Mouse (Mus musculus): ENCODE results near the gene Selplg. TPM values are rescaled to one million over a fixed set of nuclear protein-coding genes. Genes with fewer than 3 reads are reported as not detected.

Gene Selplg
- total and polyA plus RNA-seq, 3 experiments = 8.5 to 18.7 (median 13.9) TPM

GRCm38 (mm10) chr5:113826619-113827018, 5.8 kb downstream of the Selplg start:
- DNase-seq (ENCODE audit: low spot score) (no peak), ATAC-seq (ENCODE audit: extremely low read depth, insufficient number of reproducible peaks, low FRiP score, poor library complexity, severe bottlenecking) (no peak)
- Histone ChIP-seq H3K27me3 (ENCODE audit: insufficient read depth, low read length) (no peaks in the 10 kb centered on the region), H3K4me3 (ENCODE audit: low read depth, low read length) (no peak overlapping the region), H3K9me3 (replicated peaks) (no peaks in the 10 kb centered on the region), H3K36me3 (replicated peaks) (peaks cover 33% of the 10 kb centered on the region), H3K4me1 (ENCODE audit: insufficient read depth, low read depth, low read length) (peaks cover 44% of the 10 kb centered on the region)
- TF ChIP-seq GATA1 (IDR thresholded peaks at IDR 0.05; ENCODE audit: borderline replicate concordance, low read length) = no peak
- no peak for TF ChIP-seq CTCF (IDR thresholded peaks at IDR 0.05; ENCODE audit: low read depth, low read length)
- TF ChIP-seq POLR2AphosphoS5 (IDR thresholded peaks at IDR 0.05; ENCODE audit: insufficient replicate concordance, low read depth, low read length) = no peak
- no peak for TF ChIP-seq GATA2 (IDR thresholded peaks at IDR 0.05; ENCODE audit: borderline replicate concordance, low read depth, low read length)
- TF ChIP-seq TAL1 (conservative IDR thresholded peaks at IDR 0.05; ENCODE audit: low read depth, low read length) = no peak

GRCm38 (mm10) chr5:113825558-113825957, 6.9 kb downstream of the Selplg start:
- Histone ChIP-seq H3K9me3 (replicated peaks) (no peaks in the 10 kb centered on the region), H3K4me3 (ENCODE audit: low read depth, low read length) (no peak overlapping the region), H3K27me3 (ENCODE audit: insufficient read depth, low read length) (no peaks in the 10 kb centered on the region), H3K36me3 (replicated peaks) (peaks cover 33% of the 10 kb centered on the region), H3K4me1 (ENCODE audit: insufficient read depth, low read depth, low read length) (peaks cover 34% of the 10 kb centered on the region)
- no peak for DNase-seq (ENCODE audit: low spot score)
- TF ChIP-seq CTCF (IDR thresholded peaks at IDR 0.05; ENCODE audit: low read depth, low read length) = no peak
- no peak for TF ChIP-seq GATA2 (IDR thresholded peaks at IDR 0.05; ENCODE audit: borderline replicate concordance, low read depth, low read length)
- TF ChIP-seq TAL1 (conservative IDR thresholded peaks at IDR 0.05; ENCODE audit: low read depth, low read length) = no peak
- TF ChIP-seq GATA1 (IDR thresholded peaks at IDR 0.05; ENCODE audit: borderline replicate concordance, low read length) = no peak
- ATAC-seq (ENCODE audit: extremely low read depth, insufficient number of reproducible peaks, low FRiP score, poor library complexity, severe bottlenecking) = no peak

GRCm38 (mm10) chr5:113824228-113824627, 8.2 kb downstream of the Selplg start:
- Histone ChIP-seq H3K9me3 (replicated peaks) (no peaks in the 10 kb centered on the region), H3K4me1 (ENCODE audit: insufficient read depth, low read depth, low read length) (peaks cover 25% of the 10 kb centered on the region), H3K36me3 (replicated peaks) (peaks cover 41% of the 10 kb centered on the region), H3K27me3 (ENCODE audit: insufficient read depth, low read length) (no peaks in the 10 kb centered on the region), H3K4me3 (ENCODE audit: low read depth, low read length) (no peak overlapping the region)
- DNase-seq (ENCODE audit: low spot score) = no peak
- ATAC-seq (ENCODE audit: extremely low read depth, insufficient number of reproducible peaks, low FRiP score, poor library complexity, severe bottlenecking) = no peak
- no peak for TF ChIP-seq TAL1 (conservative IDR thresholded peaks at IDR 0.05; ENCODE audit: low read depth, low read length)
- no peak for TF ChIP-seq POLR2AphosphoS5 (IDR thresholded peaks at IDR 0.05; ENCODE audit: insufficient replicate concordance, low read depth, low read length)
- TF ChIP-seq GATA1 (IDR thresholded peaks at IDR 0.05; ENCODE audit: borderline replicate concordance, low read length) = no peak
- no peak for TF ChIP-seq CTCF (IDR thresholded peaks at IDR 0.05; ENCODE audit: low read depth, low read length)
- no peak for TF ChIP-seq GATA2 (IDR thresholded peaks at IDR 0.05; ENCODE audit: borderline replicate concordance, low read depth, low read length)

- ATAC-seq (ENCODE audit: extremely low read depth, insufficient number of reproducible peaks, low FRiP score, poor library complexity, severe bottlenecking) (no peak), DNase-seq (ENCODE audit: low spot score) (no peak)
- Histone ChIP-seq H3K36me3 (replicated peaks) (peaks cover 24% of the 10 kb centered on the region), H3K4me3 (ENCODE audit: low read depth, low read length) (no peak overlapping the region), H3K27me3 (ENCODE audit: insufficient read depth, low read length) (no peaks in the 10 kb centered on the region), H3K4me1 (ENCODE audit: insufficient read depth, low read depth, low read length) (peaks cover 12% of the 10 kb centered on the region; the same call in 1 of the 2 replicates), H3K9me3 (replicated peaks) (no peaks in the 10 kb centered on the region)
- TF ChIP-seq GATA2 (IDR thresholded peaks at IDR 0.05; ENCODE audit: borderline replicate concordance, low read depth, low read length) (no peak), TAL1 (conservative IDR thresholded peaks at IDR 0.05; ENCODE audit: low read depth, low read length) (no peak), GATA1 (IDR thresholded peaks at IDR 0.05; ENCODE audit: borderline replicate concordance, low read length) (no peak), CTCF (IDR thresholded peaks at IDR 0.05; ENCODE audit: low read depth, low read length) (no peak), POLR2AphosphoS5 (IDR thresholded peaks at IDR 0.05; ENCODE audit: insufficient replicate concordance, low read depth, low read length) (no peak)
Observed at GRCm38 (mm10) chr5:113818572-113818971, 13.9 kb downstream of the Selplg start.

- H3K27me3 ChIP-seq (ENCODE audit: insufficient read depth, low read length) = no peaks in the 10 kb centered on the region; the same call in 1 of the 2 replicates
- peak; percentile 69 for ATAC-seq (ENCODE audit: extremely low read depth, insufficient number of reproducible peaks, low FRiP score, poor library complexity, severe bottlenecking)
- no peak overlapping the region for H3K4me3 ChIP-seq (ENCODE audit: low read depth, low read length)
- peaks cover 19% of the 10 kb centered on the region for H3K36me3 ChIP-seq (replicated peaks)
- TF ChIP-seq CTCF (IDR thresholded peaks at IDR 0.05; ENCODE audit: low read depth, low read length) (peak; percentile 77), GATA2 (IDR thresholded peaks at IDR 0.05; ENCODE audit: borderline replicate concordance, low read depth, low read length) (no peak)
- H3K4me1 ChIP-seq (ENCODE audit: insufficient read depth, low read depth, low read length) = peaks cover 22% of the 10 kb centered on the region
- H3K9me3 ChIP-seq (replicated peaks) = peaks cover 12% of the 10 kb centered on the region
- peak; percentile 68 for DNase-seq (ENCODE audit: low spot score)
Observed at GRCm38 (mm10) chr5:113815638-113816152, 16.7 kb downstream of the Selplg start.

- DNase-seq (ENCODE audit: low spot score) (no peak), ATAC-seq (ENCODE audit: extremely low read depth, insufficient number of reproducible peaks, low FRiP score, poor library complexity, severe bottlenecking) (no peak)
- no peaks in the 10 kb centered on the region; the same call in 1 of the 2 replicates for H3K27me3 ChIP-seq (ENCODE audit: insufficient read depth, low read length)
- peaks cover 18% of the 10 kb centered on the region for H3K36me3 ChIP-seq (replicated peaks)
- TF ChIP-seq GATA2 (IDR thresholded peaks at IDR 0.05; ENCODE audit: borderline replicate concordance, low read depth, low read length) (no peak), GATA1 (IDR thresholded peaks at IDR 0.05; ENCODE audit: borderline replicate concordance, low read length) (no peak), TAL1 (conservative IDR thresholded peaks at IDR 0.05; ENCODE audit: low read depth, low read length) (no peak), CTCF (IDR thresholded peaks at IDR 0.05; ENCODE audit: low read depth, low read length) (no peak), POLR2AphosphoS5 (IDR thresholded peaks at IDR 0.05; ENCODE audit: insufficient replicate concordance, low read depth, low read length) (no peak)
- peaks cover 22% of the 10 kb centered on the region for H3K4me1 ChIP-seq (ENCODE audit: insufficient read depth, low read depth, low read length)
- no peak overlapping the region for H3K4me3 ChIP-seq (ENCODE audit: low read depth, low read length)
- peaks cover 12% of the 10 kb centered on the region for H3K9me3 ChIP-seq (replicated peaks)
Observed at GRCm38 (mm10) chr5:113815041-113815389, 17.4 kb downstream of the Selplg start.

Measured in G1E (cell line).